In genomic region chr13:98925486-98926212, GRCm38 (mm10) we compare ENCODE assay signal across 8 mouse cellular contexts. TPM values are rescaled to one million over a fixed set of nuclear protein-coding genes. Genes with fewer than 3 reads are reported as not detected.
DNase-seq lines count a peak whose midpoint lies in the region; ATAC-seq and TF ChIP-seq lines count a peak whose summit lies in the region.

No protein-coding gene starts in this region.

- H3K4me3 ChIP-seq in embryonic fibroblast, embryonic 13.5 days (ENCODE audit: insufficient read depth, low read length), result peak overlapping the region; percentile 83
- peak overlapping the region; percentile 85 for H3K4me3 ChIP-seq in heart, embryonic 12.5 days
- H3K4me3 ChIP-seq in kidney, embryonic 15.5 days (replicated peaks), result peak overlapping the region; percentile 90
- H3K4me3 ChIP-seq in liver, embryonic 14.5 days (ENCODE audit: insufficient read depth in 1 of 2, low read depth in 2 of 2, low read length in 2 of 2), result peak overlapping the region; percentile 85 to 95
- peak overlapping the region; percentile 54 for H3K4me3 ChIP-seq in myocyte
- peak overlapping the region; percentile 100 for H3K4me3 ChIP-seq in stomach, embryonic 14.5 days (ENCODE audit: low read depth, low read length)

- H3K36me3 ChIP-seq in heart, embryonic 12.5 days, result peaks cover 14% of the 10 kb centered on the region
- peaks cover 17% of the 10 kb centered on the region for H3K36me3 ChIP-seq in kidney, embryonic 15.5 days
- no peaks in the 10 kb centered on the region for H3K36me3 ChIP-seq in liver, embryonic 14.5 days (replicated peaks; ENCODE audit: control insufficient read depth, insufficient read depth, low read depth)
- peaks cover 23% of the 10 kb centered on the region for H3K36me3 ChIP-seq in myocyte (ENCODE audit: control insufficient read depth, insufficient read depth)
- H3K36me3 ChIP-seq in stomach, embryonic 14.5 days (ENCODE audit: control insufficient read depth, insufficient read depth, low read length), result no peaks in the 10 kb centered on the region; the same call in 1 of the 2 replicates

- ATAC-seq in heart, embryonic 12.5 days (ENCODE audit: insufficient number of reproducible peaks, low FRiP score), result peak; percentile 35; the same call in 1 of the 2 replicates
- ATAC-seq in kidney, embryonic 15.5 days (replicated peaks; ENCODE audit: low FRiP score), result peak; percentile 83
- peak; percentile 76 for ATAC-seq in liver, embryonic 14.5 days (ENCODE audit: insufficient read depth)
- peak; percentile 12 for ATAC-seq in stomach, embryonic 14.5 days (ENCODE audit: insufficient number of reproducible peaks, insufficient read depth, low FRiP score, low read depth)

- TF ChIP-seq EP300 in liver, embryonic 14.5 days (IDR thresholded peaks at IDR 0.05; ENCODE audit: low read depth), result no peak

- TF ChIP-seq CTCF in embryonic fibroblast, embryonic 13.5 days (IDR thresholded peaks at IDR 0.05; ENCODE audit: borderline replicate concordance, insufficient read depth, low read length), result no peak
- TF ChIP-seq CTCF in liver, embryonic 14.5 days (IDR thresholded peaks at IDR 0.05; ENCODE audit: low read depth), result peak; percentile 7; the same call in 1 of the 2 replicates

- no peaks in the 10 kb centered on the region for H3K27me3 ChIP-seq in heart, embryonic 12.5 days (replicated peaks)
- H3K27me3 ChIP-seq in kidney, embryonic 15.5 days, result no peaks in the 10 kb centered on the region
- H3K27me3 ChIP-seq in liver, embryonic 14.5 days (ENCODE audit: control insufficient read depth, insufficient read depth, low read length), result no peaks in the 10 kb centered on the region
- H3K27me3 ChIP-seq in myocyte (ENCODE audit: control insufficient read depth, insufficient read depth, insufficient read length), result no peaks in the 10 kb centered on the region
- no peaks in the 10 kb centered on the region for H3K27me3 ChIP-seq in stomach, embryonic 14.5 days (ENCODE audit: control insufficient read depth, insufficient read depth, low read length)

- peak overlapping the region; percentile 87 for H3ac ChIP-seq in myocyte (ENCODE audit: control insufficient read depth, insufficient read length)

- peak overlapping the region; percentile 99 for H3K9ac ChIP-seq in heart, embryonic 12.5 days
- H3K9ac ChIP-seq in kidney, embryonic 15.5 days, result peak overlapping the region; percentile 99
- H3K9ac ChIP-seq in liver, embryonic 14.5 days (replicated peaks), result peak overlapping the region; percentile 97
- peak overlapping the region; percentile 100 for H3K9ac ChIP-seq in stomach, embryonic 14.5 days (replicated peaks; ENCODE audit: low read depth, low read length)

- TF ChIP-seq POLR2A in embryonic fibroblast, embryonic 13.5 days (IDR thresholded peaks at IDR 0.05; ENCODE audit: low read depth, low read length), result peak; percentile 57
- TF ChIP-seq POLR2A in myocyte (IDR thresholded peaks at IDR 0.05; ENCODE audit: insufficient read length, low read depth), result no peak

- peak overlapping the region; percentile 91 for H3K4me2 ChIP-seq in heart, embryonic 12.5 days
- peak overlapping the region; percentile 79 for H3K4me2 ChIP-seq in kidney, embryonic 15.5 days
- H3K4me2 ChIP-seq in liver, embryonic 14.5 days (ENCODE audit: low read depth), result peak overlapping the region; percentile 91
- peak overlapping the region; percentile 63 for H3K4me2 ChIP-seq in myocyte (ENCODE audit: low read depth)
- H3K4me2 ChIP-seq in stomach, embryonic 14.5 days (replicated peaks; ENCODE audit: low read depth, low read length), result peak overlapping the region; percentile 89

- no peaks in the 10 kb centered on the region for H3K9me3 ChIP-seq in heart, embryonic 12.5 days (replicated peaks)
- no peaks in the 10 kb centered on the region for H3K9me3 ChIP-seq in kidney, embryonic 15.5 days (replicated peaks)
- no peaks in the 10 kb centered on the region for H3K9me3 ChIP-seq in liver, embryonic 14.5 days (ENCODE audit: control insufficient read depth, low read length)
- no peaks in the 10 kb centered on the region for H3K9me3 ChIP-seq in stomach, embryonic 14.5 days (ENCODE audit: control insufficient read depth, low read depth, low read length)

- whole genome bisulfite sequencing in heart, embryonic 12.5 days, result under 1% methylated on average over 64 of the region's 66 CpGs
- WGBS in kidney, embryonic 15.5 days, result under 1% methylated on average over 66 of the region's 66 CpGs
- WGBS in liver, embryonic 14.5 days (ENCODE audit: insufficient replicate concordance), result under 1% methylated on average over 65 of the region's 66 CpGs
- WGBS in stomach, embryonic 14.5 days, result under 1% methylated on average over 64 of the region's 66 CpGs

- peak; percentile 88 for DNase-seq in CD4-positive helper T cell, adult 2 months (ENCODE audit: low read depth, low spot score)
- DNase-seq in adipocyte (ENCODE audit: low spot score), result peak; percentile 91
- peak; percentile 49 to 59 (median 55) for DNase-seq in liver, embryonic 14.5 days (ENCODE audit: low read depth in 3 of 3, low spot score in 3 of 3)

- peak overlapping the region; percentile 77 for H3K27ac ChIP-seq in embryonic fibroblast, embryonic 13.5 days (ENCODE audit: insufficient read depth, low read length)
- peak overlapping the region; percentile 94 for H3K27ac ChIP-seq in heart, embryonic 12.5 days (ENCODE audit: poor library complexity, severe bottlenecking)
- H3K27ac ChIP-seq in kidney, embryonic 15.5 days, result peak overlapping the region; percentile 96
- H3K27ac ChIP-seq in liver, embryonic 14.5 days, result peak overlapping the region; percentile 80
- peak overlapping the region; percentile 99 for H3K27ac ChIP-seq in stomach, embryonic 14.5 days (ENCODE audit: low read length)

- H3K4me1 ChIP-seq in embryonic fibroblast, embryonic 13.5 days (ENCODE audit: control insufficient read depth, insufficient read depth, low read length), result peaks cover 6% of the 10 kb centered on the region
- peaks cover 10% of the 10 kb centered on the region for H3K4me1 ChIP-seq in heart, embryonic 12.5 days (replicated peaks)
- H3K4me1 ChIP-seq in kidney, embryonic 15.5 days, result peaks cover 16% of the 10 kb centered on the region
- H3K4me1 ChIP-seq in liver, embryonic 14.5 days (replicated peaks; ENCODE audit: control insufficient read depth in 2 of 2, insufficient read depth in 2 of 2, low read length in 1 of 2), result peaks cover 3 to 10% of the 10 kb centered on the region in 2 experiments; a peak in 2 of 4 replicates
- 0 out of 2 replicates have a peak, but pooled peaks cover 9% of the 10 kb centered on the region for H3K4me1 ChIP-seq in stomach, embryonic 14.5 days (ENCODE audit: control insufficient read depth, insufficient read depth, low read length)

- peaks cover 54% of the 10 kb centered on the region for H3K79me2 ChIP-seq in myocyte (ENCODE audit: control insufficient read depth, insufficient read depth)

TF ChIP-seq in myocyte, 11 proteins besides CTCF, POLR2A, EP300 and RAD21:
- TF ChIP-seq MYOG (IDR thresholded peaks at IDR 0.05; ENCODE audit: control insufficient read depth in 1 of 3, insufficient read depth in 1 of 3, insufficient read length in 2 of 3, low read depth in 2 of 3) (peak in 1 of 3 experiments; percentile 7), MYOD1 (IDR thresholded peaks at IDR 0.05; ENCODE audit: control insufficient read depth in 1 of 3, insufficient read length in 2 of 3, low read depth in 2 of 3) (no peak), POLR2AphosphoS2 (IDR thresholded peaks at IDR 0.05; ENCODE audit: insufficient read length, low read depth) (peak; percentile 4), CEBPB (IDR thresholded peaks at IDR 0.05; ENCODE audit: insufficient read depth, poor library complexity, severe bottlenecking) (peak; percentile 51; the same call in 1 of the 2 replicates), USF1 (IDR thresholded peaks at IDR 0.05; ENCODE audit: low read depth) (peak; percentile 85), MAX (IDR thresholded peaks at IDR 0.05; ENCODE audit: low read depth) (peak; percentile 2)

RNA-seq across cellular contexts. Expression of gene Tnpo1, which starts 0.5 kb away (rescaled TPM):
- polyA plus RNA-seq in embryonic fibroblast, embryonic 13.5 days (2011; ENCODE audit: insufficient read length, low read depth, missing spikeins), result 146 and 157 TPM in 2 replicates
- 54.1 and 58.0 TPM in 2 replicates for polyA plus RNA-seq in heart, embryonic 12.5 days (2016; fragmentation: Nextera tagmentation; extraction: Ambion mirVana)
- polyA plus RNA-seq in kidney, embryonic 15.5 days (2015; fragmentation: Nextera tagmentation; extraction: Ambion mirVana), result 69.0 and 77.0 TPM in 2 replicates
- 8.9 and 10.5 TPM in 2 replicates for polyA plus RNA-seq in liver, embryonic 14.5 days (2012; rRNA removed)
- polyA plus RNA-seq in liver, embryonic 14.5 days (2014; fragmentation: Nextera tagmentation; extraction: Ambion mirVana), result 13.6 and 13.9 TPM in 2 replicates
- polyA plus RNA-seq in myocyte (2012; fragmentation: generic; extraction: Trizol), result 36.0 TPM
- 74.6 and 75.1 TPM in 2 replicates for polyA plus RNA-seq in stomach, embryonic 14.5 days (2014; fragmentation: Nextera tagmentation; extraction: Ambion mirVana)

RNA-seq across cellular contexts. Expression of gene 1700024P04Rik, which starts 58.7 kb away (rescaled TPM):
- polyA plus RNA-seq in embryonic fibroblast, embryonic 13.5 days (2011; ENCODE audit: insufficient read length, low read depth, missing spikeins), result not detected in 2 replicates
- not detected in 2 replicates for polyA plus RNA-seq in heart, embryonic 12.5 days (2016; fragmentation: Nextera tagmentation; extraction: Ambion mirVana)
- polyA plus RNA-seq in kidney, embryonic 15.5 days (2015; fragmentation: Nextera tagmentation; extraction: Ambion mirVana), result not detected in 2 replicates
- polyA plus RNA-seq in liver, embryonic 14.5 days (2012; rRNA removed), result not detected in 2 replicates
- not detected in 2 replicates for polyA plus RNA-seq in liver, embryonic 14.5 days (2014; fragmentation: Nextera tagmentation; extraction: Ambion mirVana)
- polyA plus RNA-seq in myocyte (2012; fragmentation: generic; extraction: Trizol), result not detected
- polyA plus RNA-seq in stomach, embryonic 14.5 days (2014; fragmentation: Nextera tagmentation; extraction: Ambion mirVana), result not detected in 2 replicates

Comparison
In these comparisons a context has a peak if more than half of its experiments do, and no peak if none do; other contexts are left out.
1. Peak in every context shown above with its lines: DNase-seq, ATAC-seq, H3K4me3 ChIP-seq and H3K27ac ChIP-seq.
2. ATAC-seq: peak in every context shown above with its lines; median percentile 83 in kidney, embryonic 15.5 days; 76 in liver, embryonic 14.5 days; 35 in heart, embryonic 12.5 days; 12 in stomach, embryonic 14.5 days.